Mouse (Mus musculus) MEL-GATA-1-ER (cell line): ENCODE results near the gene Gsto1.

Experiments used
- DNase-seq: peaks from one replicate; pipeline ENCODE4 v3.0.0-alpha.2; 2012; ENCODE audit warnings: low read depth; ENCODE audit errors: extremely low read depth

The Gsto1 gene

GRCm38 (mm10) chr19:47890489-47891130 lies 35.8 kb downstream of the Gsto1 start:
- DNase-seq: no peak

GRCm38 (mm10) chr19:47891562-47892312 lies 37.0 kb downstream of the Gsto1 start:
- DNase-seq: no peak

- DNase-seq: no peak
Observed at GRCm38 (mm10) chr19:47893092-47893491, 38.3 kb downstream of the Gsto1 start.

- DNase-seq: peak; percentile 94
Observed at GRCm38 (mm10) chr19:47898472-47899079, 43.8 kb downstream of the Gsto1 start.

GRCm38 (mm10) chr19:47900012-47900411 lies 45.2 kb downstream of the Gsto1 start:
- DNase-seq: no peak

- no peak for DNase-seq
Observed at GRCm38 (mm10) chr19:47900558-47900957, 45.8 kb downstream of the Gsto1 start.

- DNase-seq: no peak
Observed at GRCm38 (mm10) chr19:47902316-47903201, 47.8 kb downstream of the Gsto1 start.

GRCm38 (mm10) chr19:47903679-47904078 lies 48.9 kb downstream of the Gsto1 start:
- DNase-seq: no peak

GRCm38 (mm10) chr19:47905081-47905480 lies 50.3 kb downstream of the Gsto1 start:
- DNase-seq: no peak

GRCm38 (mm10) chr19:47905603-47906002 lies 50.8 kb downstream of the Gsto1 start:
- peak; percentile 63 for DNase-seq

- DNase-seq: no peak
Observed at GRCm38 (mm10) chr19:47907596-47907995, 52.8 kb downstream of the Gsto1 start.

- DNase-seq: no peak
Observed at GRCm38 (mm10) chr19:47908961-47909371, 54.2 kb downstream of the Gsto1 start.

- no peak for DNase-seq
Observed at GRCm38 (mm10) chr19:47909387-47910116, 54.8 kb downstream of the Gsto1 start.

- peak; percentile 79 for DNase-seq
Observed at GRCm38 (mm10) chr19:47910117-47910618, 55.4 kb downstream of the Gsto1 start.

- DNase-seq: no peak
Observed at GRCm38 (mm10) chr19:47910751-47911150, 56.0 kb downstream of the Gsto1 start.

GRCm38 (mm10) chr19:47913344-47913743 lies 58.6 kb downstream of the Gsto1 start:
- no peak for DNase-seq

GRCm38 (mm10) chr19:47914191-47914590 lies 59.4 kb downstream of the Gsto1 start:
- DNase-seq: no peak
